Mouse (Mus musculus) erythroblast, embryonic 14.5 days (primary cell): ENCODE data around the gene Chrm3. TPM values are rescaled to one million over a fixed set of nuclear protein-coding genes. Genes with fewer than 3 reads are reported as not detected.

Source experiments
- H3K27me3 ChIP-seq: 2 replicates; pipeline ENCODE4 v1.6.1; 2012; ENCODE audit warnings: inconsistent platforms; ENCODE audit not compliant: control insufficient read depth
- H3K36me3 ChIP-seq: 2 replicates; pipeline ENCODE4 v1.6.1; 2012; ENCODE audit warnings: mild to moderate bottlenecking, inconsistent platforms; ENCODE audit not compliant: control insufficient read depth
- H3K4me1 ChIP-seq: 2 replicates; pipeline ENCODE4 v1.6.1; 2012; ENCODE audit warnings: inconsistent platforms; ENCODE audit not compliant: control insufficient read depth
- H3K4me3 ChIP-seq: replicated peaks from 2 replicates; pipeline ENCODE3; 2012; ENCODE audit warnings: moderate library complexity, mild to moderate bottlenecking, inconsistent platforms
- H3K9me3 ChIP-seq: 2 replicates; pipeline ENCODE4 v1.6.1; 2012; ENCODE audit warnings: low read length, inconsistent platforms, mixed read lengths; ENCODE audit not compliant: control insufficient read depth
- GATA1 ChIP-seq: IDR thresholded peaks from 2 replicates; pipeline ENCODE4 v1.6.1; 2012; ENCODE audit warnings: low read length, inconsistent platforms, mixed read lengths
- TAL1 ChIP-seq: IDR thresholded peaks from 3 replicates; pipeline ENCODE4 v1.6.1; 2012; ENCODE audit warnings: low read length, inconsistent platforms, mixed read lengths
- polyA plus RNA-seq: library from polyadenylated mRNA; stranded (reverse); fragments of >175 nt; gene quantifications from 2 replicates; pipeline ENCODE4 v1.2.3, GENCODE M21; 2012

Gene Chrm3
- polyA plus RNA-seq, 1 experiment, result not detected

DNA sequence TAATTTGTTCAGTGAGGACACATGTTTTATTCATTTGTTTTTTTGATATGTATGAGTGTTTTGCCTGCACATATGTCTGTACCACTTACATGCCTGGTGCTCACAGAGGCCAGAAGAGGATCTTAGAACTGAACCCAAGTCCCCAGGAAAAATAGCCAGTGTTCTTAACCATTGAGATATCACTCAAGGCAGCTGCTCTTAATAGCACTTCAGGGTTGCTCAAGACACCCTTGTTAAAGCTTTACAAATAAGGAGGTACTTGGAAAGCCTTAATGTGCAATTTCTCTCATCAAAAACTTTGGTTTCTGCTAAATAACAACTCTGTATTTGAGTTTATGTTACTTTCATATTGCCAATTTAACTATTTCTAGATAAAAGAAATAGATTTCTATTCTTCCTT lies 25.1 kb downstream of the Chrm3 start:
- Histone ChIP-seq H3K9me3 (no peaks in the 10 kb centered on the region), H3K4me3 (no peak overlapping the region), H3K36me3 (no peaks in the 10 kb centered on the region), H3K4me1 (no peaks in the 10 kb centered on the region), H3K27me3 (no peaks in the 10 kb centered on the region)
- no peak for TF ChIP-seq TAL1
- no peak for TF ChIP-seq GATA1

DNA sequence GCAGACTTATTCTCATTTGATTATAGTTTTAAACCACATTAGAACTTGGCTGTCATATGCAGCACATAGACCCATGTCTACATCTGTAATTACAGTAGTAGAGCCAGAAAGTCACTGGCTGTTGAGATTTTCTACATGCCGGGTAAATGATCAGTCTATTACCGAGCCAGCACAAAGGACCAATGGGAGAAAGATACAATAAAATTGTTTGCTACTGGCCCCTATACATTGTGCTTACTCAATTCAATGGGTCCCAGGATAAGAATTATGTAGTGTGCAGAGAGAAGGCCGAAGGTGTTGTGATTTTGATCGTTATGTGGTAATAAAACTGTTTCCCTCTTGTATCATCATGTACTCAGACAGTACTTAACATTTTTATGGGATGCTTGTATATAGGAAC lies 27.9 kb downstream of the Chrm3 start:
- Histone ChIP-seq H3K9me3 (no peaks in the 10 kb centered on the region), H3K4me1 (no peaks in the 10 kb centered on the region), H3K36me3 (no peaks in the 10 kb centered on the region), H3K4me3 (no peak overlapping the region), H3K27me3 (no peaks in the 10 kb centered on the region)
- no peak for TF ChIP-seq TAL1

DNA sequence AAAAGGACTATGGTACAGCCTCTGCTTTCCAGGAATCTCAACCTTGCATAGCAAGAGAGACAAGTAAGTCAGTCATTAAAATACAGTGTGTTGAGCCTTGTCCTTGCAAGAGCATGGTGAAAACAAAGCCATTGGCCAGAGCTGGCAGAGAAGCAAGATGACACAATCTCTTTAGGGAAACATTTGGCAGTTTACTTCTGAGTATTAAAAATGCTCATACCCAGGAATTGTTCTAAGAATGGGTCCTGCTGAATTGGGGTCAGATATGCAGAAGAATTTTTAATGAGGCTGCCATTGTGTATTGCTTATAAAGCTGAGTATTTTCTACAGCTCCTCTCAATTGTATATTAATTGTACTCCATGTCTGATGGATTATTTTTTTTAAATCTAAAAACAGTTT lies 50.8 kb downstream of the Chrm3 start:
- Histone ChIP-seq H3K36me3 (no peaks in the 10 kb centered on the region), H3K9me3 (no peaks in the 10 kb centered on the region), H3K4me1 (no peaks in the 10 kb centered on the region), H3K27me3 (no peaks in the 10 kb centered on the region), H3K4me3 (no peak overlapping the region)
- TF ChIP-seq TAL1, result no peak

DNA sequence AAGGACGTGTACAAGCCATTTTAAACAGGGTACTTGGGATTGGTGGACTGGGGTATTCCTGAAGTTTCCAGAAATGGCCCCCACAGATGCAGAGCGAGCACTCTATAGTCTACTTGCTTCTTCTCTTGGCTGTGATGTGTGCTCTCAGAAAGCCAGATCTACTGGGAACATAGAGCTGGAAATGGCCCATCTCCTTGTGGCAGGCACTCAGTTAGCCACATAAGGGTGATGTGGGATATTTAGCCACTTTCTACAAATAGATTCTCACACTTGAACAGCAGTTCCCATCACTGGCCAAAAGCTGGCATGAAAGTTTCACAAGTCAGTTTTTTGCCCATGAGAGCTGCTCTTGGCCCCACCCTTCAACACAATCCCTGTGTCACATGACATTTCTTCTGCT lies 65.5 kb downstream of the Chrm3 start:
- Histone ChIP-seq H3K27me3 (no peaks in the 10 kb centered on the region), H3K4me3 (no peak overlapping the region), H3K36me3 (no peaks in the 10 kb centered on the region), H3K4me1 (no peaks in the 10 kb centered on the region), H3K9me3 (no peaks in the 10 kb centered on the region)
- no peak for TF ChIP-seq GATA1
- no peak for TF ChIP-seq TAL1

DNA sequence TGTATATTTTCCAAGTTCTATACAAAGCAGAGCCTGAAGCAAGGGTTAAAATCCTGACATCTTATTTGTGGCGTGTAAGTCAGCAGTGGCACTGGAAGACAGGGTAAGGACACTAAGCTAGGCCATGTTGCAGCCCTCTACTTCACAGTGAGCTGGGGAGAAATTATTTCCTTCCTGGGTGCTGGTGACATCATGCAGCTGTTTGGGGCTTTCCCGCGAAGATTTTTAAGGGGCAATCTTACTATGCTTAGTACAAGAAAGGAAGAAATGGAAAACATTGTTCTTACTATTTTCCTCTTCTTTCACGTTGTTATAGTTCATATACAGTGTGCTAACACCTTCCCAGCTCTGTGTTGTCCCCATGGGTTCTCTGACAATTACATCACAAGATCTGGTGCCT lies 76.3 kb downstream of the Chrm3 start:
- Histone ChIP-seq H3K27me3 (no peaks in the 10 kb centered on the region), H3K9me3 (peaks cover 2% of the 10 kb centered on the region; the same call in 1 of the 2 replicates), H3K4me1 (no peaks in the 10 kb centered on the region), H3K36me3 (no peaks in the 10 kb centered on the region), H3K4me3 (no peak overlapping the region)
- TF ChIP-seq GATA1, result no peak
- TF ChIP-seq TAL1, result no peak

DNA sequence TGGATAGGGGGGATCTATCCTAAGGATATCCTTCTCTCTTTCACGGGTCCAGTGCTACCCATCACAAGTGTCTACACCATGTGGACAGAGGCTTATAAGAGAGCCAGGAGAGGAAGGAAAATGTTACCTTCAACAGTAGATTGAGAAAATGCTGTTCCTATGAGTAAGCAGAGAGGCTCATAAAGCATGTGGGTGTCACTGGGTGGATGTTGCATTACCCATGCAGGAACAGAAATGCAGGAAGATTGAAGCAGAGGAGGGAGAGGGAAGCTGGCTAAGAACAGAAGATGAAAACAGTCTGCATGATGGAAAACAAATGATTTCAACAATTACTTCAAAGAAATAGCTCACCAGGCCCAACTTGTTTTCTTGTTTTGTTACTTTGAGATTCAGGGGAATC lies 85.7 kb downstream of the Chrm3 start:
- Histone ChIP-seq H3K9me3 (no peaks in the 10 kb centered on the region), H3K4me1 (no peaks in the 10 kb centered on the region), H3K36me3 (no peaks in the 10 kb centered on the region), H3K4me3 (no peak overlapping the region), H3K27me3 (no peaks in the 10 kb centered on the region)
- TF ChIP-seq TAL1 (no peak), GATA1 (no peak)

DNA sequence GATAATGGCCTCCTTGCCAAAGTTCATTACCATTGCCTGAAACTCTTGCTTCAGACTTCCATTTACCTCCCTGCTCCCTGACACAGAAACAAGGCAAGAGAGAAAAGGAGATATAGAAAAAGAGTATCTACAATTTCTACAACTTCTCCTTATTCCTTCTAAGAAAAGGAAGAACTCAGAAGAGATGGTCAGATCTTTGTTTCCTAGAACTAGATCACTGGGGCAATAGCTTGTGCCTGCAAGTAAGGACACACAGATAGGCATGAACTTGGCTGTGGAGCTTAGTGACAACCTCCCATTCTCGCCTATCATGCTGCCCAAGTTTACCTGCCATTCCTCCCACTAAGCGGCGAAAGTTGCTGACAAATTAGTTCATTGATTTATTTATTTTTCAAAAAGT lies 96.9 kb downstream of the Chrm3 start:
- no peak for TF ChIP-seq GATA1
- no peak for TF ChIP-seq TAL1
- H3K4me1 ChIP-seq, result no peaks in the 10 kb centered on the region
- H3K9me3 ChIP-seq, result no peaks in the 10 kb centered on the region
- no peaks in the 10 kb centered on the region for H3K27me3 ChIP-seq
- no peak overlapping the region for H3K4me3 ChIP-seq
- H3K36me3 ChIP-seq, result no peaks in the 10 kb centered on the region

DNA sequence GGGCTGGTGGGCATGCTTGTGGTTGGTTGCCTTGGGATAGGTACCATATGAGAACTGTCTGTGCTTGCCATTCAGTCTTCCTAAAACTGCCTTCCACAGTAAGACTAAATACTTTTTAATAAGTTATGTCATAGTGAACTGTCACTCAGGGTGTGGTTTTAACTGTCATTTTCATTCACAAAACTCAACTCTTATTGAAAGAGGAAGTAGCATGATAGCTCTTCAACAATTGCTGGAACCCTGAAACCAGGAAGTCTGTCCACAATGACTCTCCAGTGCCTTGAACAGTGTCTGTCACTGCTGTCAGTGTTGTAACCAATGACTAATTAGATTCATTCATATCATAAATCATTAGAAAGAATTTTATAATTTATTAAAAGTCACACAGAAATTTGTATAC lies 107.6 kb downstream of the Chrm3 start:
- no peaks in the 10 kb centered on the region for H3K27me3 ChIP-seq
- no peak overlapping the region for H3K4me3 ChIP-seq
- H3K4me1 ChIP-seq, result no peaks in the 10 kb centered on the region
- H3K9me3 ChIP-seq, result no peaks in the 10 kb centered on the region
- no peaks in the 10 kb centered on the region for H3K36me3 ChIP-seq
- TF ChIP-seq TAL1 (no peak), GATA1 (no peak)

DNA sequence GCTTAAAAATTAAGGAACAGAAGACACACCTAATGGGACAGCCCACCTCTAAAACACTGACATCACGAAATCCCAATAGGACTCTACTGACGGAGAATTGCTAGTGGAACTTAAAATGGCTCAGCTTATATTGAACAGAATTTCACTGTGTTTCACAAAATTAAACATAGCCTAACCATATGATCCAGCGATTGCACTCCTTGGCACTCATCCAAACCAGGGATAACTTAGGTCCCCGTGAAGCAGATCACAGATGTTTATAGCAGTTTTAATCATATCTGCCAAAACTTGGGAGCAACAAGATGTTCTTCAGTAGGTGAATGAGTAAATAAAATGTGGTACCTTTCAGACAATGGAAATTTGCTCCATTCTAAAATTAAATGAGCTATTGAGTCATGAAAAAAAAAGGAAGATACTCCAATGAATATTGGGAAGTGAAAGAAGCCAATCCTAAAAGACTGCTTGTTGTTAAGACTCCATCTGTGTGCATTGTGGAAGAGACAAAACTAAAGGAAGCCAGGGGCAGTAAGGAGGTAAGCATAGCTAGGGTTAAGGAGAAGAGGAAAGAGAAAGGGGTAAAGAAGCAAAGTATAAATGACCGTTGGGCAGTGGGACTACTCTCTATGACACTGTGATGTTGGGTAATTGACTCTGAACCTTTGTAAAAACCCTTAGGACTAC lies 109.0 kb downstream of the Chrm3 start:
- H3K36me3 ChIP-seq, result no peaks in the 10 kb centered on the region
- H3K4me1 ChIP-seq, result no peaks in the 10 kb centered on the region
- no peaks in the 10 kb centered on the region for H3K9me3 ChIP-seq
- H3K4me3 ChIP-seq, result no peak overlapping the region
- TF ChIP-seq TAL1 (no peak), GATA1 (no peak)
- H3K27me3 ChIP-seq, result no peaks in the 10 kb centered on the region

DNA sequence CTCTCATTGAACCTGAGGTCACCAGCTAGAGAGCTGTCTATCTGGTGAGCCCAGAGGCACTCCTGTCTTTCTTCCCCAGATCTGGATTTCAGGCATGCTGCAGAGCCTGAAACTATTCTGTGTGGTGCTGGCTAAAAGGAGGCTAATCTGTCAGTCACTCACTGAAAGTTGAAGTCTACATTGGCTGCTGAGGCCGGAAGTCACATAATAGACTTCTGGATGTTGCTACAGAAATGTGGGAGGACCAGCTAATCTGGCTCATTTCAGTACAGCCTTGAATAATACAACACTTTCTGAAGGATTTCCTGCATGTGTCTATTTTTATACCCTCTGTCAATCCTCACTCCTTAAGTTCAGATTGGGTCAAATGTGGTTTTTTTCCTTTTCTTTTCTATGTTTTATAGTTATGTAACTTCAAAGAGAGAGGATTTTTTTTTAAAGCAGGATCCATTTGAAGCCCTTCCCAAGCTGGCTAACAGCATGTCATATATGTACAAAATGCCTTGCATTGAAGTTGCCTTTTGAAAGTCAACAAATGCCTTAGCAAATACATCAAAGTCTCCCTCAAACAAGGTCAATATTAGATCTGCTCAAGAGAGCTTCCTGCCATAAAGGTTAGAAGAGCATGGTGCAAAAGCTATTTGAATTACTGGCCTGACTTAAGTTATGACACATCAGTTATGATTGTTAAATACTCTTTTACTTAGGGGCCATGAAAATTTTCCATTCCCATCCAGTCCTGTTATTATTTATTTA lies 116.2 kb downstream of the Chrm3 start:
- Histone ChIP-seq H3K36me3 (no peaks in the 10 kb centered on the region), H3K4me1 (no peaks in the 10 kb centered on the region), H3K27me3 (no peaks in the 10 kb centered on the region), H3K4me3 (no peak overlapping the region), H3K9me3 (no peaks in the 10 kb centered on the region)
- TF ChIP-seq GATA1 (no peak), TAL1 (no peak)
